14 mouse cellular contexts compared by ENCODE assay signal in the genomic region with DNA sequence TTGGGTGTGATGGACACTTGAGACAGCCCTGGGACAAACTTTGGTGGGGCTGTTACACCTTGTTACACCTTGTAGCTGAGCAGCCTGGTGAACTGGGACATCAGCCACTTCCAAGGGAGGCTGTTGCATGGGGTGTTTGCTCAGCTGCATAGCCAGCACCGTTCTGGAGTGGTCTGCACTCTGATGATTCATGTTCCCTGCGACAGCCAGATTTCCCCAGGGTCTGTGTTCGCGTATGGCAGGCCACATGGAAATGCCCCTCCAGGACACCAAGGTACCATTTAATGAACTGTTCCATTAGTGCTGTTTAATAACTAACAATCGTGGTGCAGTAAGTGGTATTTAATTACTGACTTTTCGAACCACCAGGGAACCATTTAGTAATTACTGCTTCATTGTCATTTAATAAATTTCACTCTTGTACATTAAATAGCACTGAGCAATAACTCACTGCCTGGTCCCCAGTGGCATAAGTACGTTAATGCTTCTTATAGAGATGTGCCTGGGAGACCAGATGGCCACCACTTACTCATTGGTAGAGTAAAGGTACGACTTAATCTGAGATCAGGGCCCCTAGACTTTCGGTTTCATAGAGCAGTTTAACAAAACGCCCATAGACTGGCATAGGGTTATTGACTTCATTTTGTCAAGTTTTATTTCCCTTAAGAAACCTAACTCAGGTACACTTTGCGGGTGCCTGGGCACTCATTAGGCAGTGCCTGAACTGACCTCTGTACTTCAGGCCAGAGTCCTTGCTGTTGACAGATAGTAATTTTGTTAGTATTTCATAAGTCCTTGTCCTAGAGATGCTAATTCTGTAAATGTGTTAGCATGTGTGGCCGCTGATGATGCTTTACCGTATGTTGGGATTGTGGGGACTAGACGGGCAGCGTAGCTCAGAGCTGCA. TPM values are rescaled to one million over a fixed set of nuclear protein-coding genes. Genes with fewer than 3 reads are reported as not detected.
DNase-seq lines count a peak whose midpoint lies in the region; ATAC-seq and TF ChIP-seq lines count a peak whose summit lies in the region.
"Had no signal": no experiment of that assay in that cellular context is flagged by ENCODE, and none has a peak within 500 bp of the region (broad histone marks: within the 10 kb centered on the region; RNA-seq: fewer than 3 reads in every experiment).

No protein-coding gene starts in this region.

- no peak overlapping the region for H3K9ac ChIP-seq in lung, embryonic 14.5 days
- no peak overlapping the region for H3K9ac ChIP-seq in hindbrain, embryonic 13.5 days
- no peak overlapping the region for H3K9ac ChIP-seq in midbrain, embryonic 16.5 days (ENCODE audit: low read depth, low read length)
- H3K9ac ChIP-seq: liver, embryonic 13.5 days had no signal

- no peak overlapping the region for H3K4me3 ChIP-seq in lung, embryonic 14.5 days (ENCODE audit: low read depth, low read length)
- H3K4me3 ChIP-seq in hindbrain, embryonic 13.5 days = no peak overlapping the region
- H3K4me3 ChIP-seq in midbrain, embryonic 16.5 days (ENCODE audit: low read depth, low read length) = no peak overlapping the region
- H3K4me3 ChIP-seq in heart, embryonic 10.5 days = no peak overlapping the region
- H3K4me3 ChIP-seq: liver, embryonic 13.5 days had no signal

- WGBS in lung, embryonic 14.5 days = 72% methylated on average over 15 of the region's 15 CpGs
- WGBS in hindbrain, embryonic 13.5 days = 61% methylated on average over 15 of the region's 15 CpGs
- WGBS in midbrain, embryonic 16.5 days = 78% methylated on average over 15 of the region's 15 CpGs
- 87% methylated on average over 15 of the region's 15 CpGs for WGBS in heart, embryonic 10.5 days

- peaks cover 24% of the 10 kb centered on the region; the same call in 1 of the 2 replicates for H3K36me3 ChIP-seq in lung, embryonic 14.5 days (ENCODE audit: insufficient read depth)
- H3K36me3 ChIP-seq in hindbrain, embryonic 13.5 days = no peaks in the 10 kb centered on the region
- no peaks in the 10 kb centered on the region for H3K36me3 ChIP-seq in midbrain, embryonic 16.5 days (ENCODE audit: control insufficient read depth, insufficient read depth, low read length)
- H3K36me3 ChIP-seq in heart, embryonic 10.5 days = peaks cover 24% of the 10 kb centered on the region
- H3K36me3 ChIP-seq: liver, embryonic 13.5 days had no signal

- peak; percentile 54 for DNase-seq in embryo, embryonic 11 days
- DNase-seq in embryo, embryonic 10 days (ENCODE audit: low spot score) = no peak
- DNase-seq in lung, embryonic 14.5 days = no peak
- no peak for DNase-seq in lung, postnatal 4 days
- no peak for DNase-seq in cerebellum, adult 11-12 months
- no peak for DNase-seq in heart, embryonic 10.5 days (ENCODE audit: low spot score)
- DNase-seq: adrenal gland, adult 2 months; cerebellum, postnatal 10 days; heart, adult 11 months; layer of hippocampus, adult 9-11 months; liver, embryonic 13.5 days had no signal

- no peaks in the 10 kb centered on the region for H3K27me3 ChIP-seq in lung, embryonic 14.5 days (ENCODE audit: insufficient read depth, low read length)
- peaks cover 21% of the 10 kb centered on the region for H3K27me3 ChIP-seq in hindbrain, embryonic 13.5 days
- no peaks in the 10 kb centered on the region for H3K27me3 ChIP-seq in midbrain, embryonic 16.5 days (ENCODE audit: control insufficient read depth, insufficient read depth, low read depth, low read length)
- no peaks in the 10 kb centered on the region for H3K27me3 ChIP-seq in heart, embryonic 10.5 days (ENCODE audit: insufficient read depth, poor library complexity, severe bottlenecking)
- H3K27me3 ChIP-seq: liver, embryonic 13.5 days had no signal

- no peaks in the 10 kb centered on the region for H3K9me3 ChIP-seq in lung, embryonic 14.5 days (ENCODE audit: low read depth, low read length)
- H3K9me3 ChIP-seq in hindbrain, embryonic 13.5 days = no peaks in the 10 kb centered on the region
- no peaks in the 10 kb centered on the region for H3K9me3 ChIP-seq in midbrain, embryonic 16.5 days (replicated peaks; ENCODE audit: control insufficient read depth, low read length, poor library complexity, severe bottlenecking)
- H3K9me3 ChIP-seq in heart, embryonic 10.5 days = no peaks in the 10 kb centered on the region
- H3K9me3 ChIP-seq: liver, embryonic 13.5 days had no signal

- no peak overlapping the region for H3K4me2 ChIP-seq in lung, embryonic 14.5 days
- H3K4me2 ChIP-seq in hindbrain, embryonic 13.5 days = no peak overlapping the region
- no peak overlapping the region for H3K4me2 ChIP-seq in midbrain, embryonic 16.5 days (ENCODE audit: low read length)
- H3K4me2 ChIP-seq: liver, embryonic 13.5 days had no signal

- peaks cover 16% of the 10 kb centered on the region for H3K4me1 ChIP-seq in lung, embryonic 14.5 days (ENCODE audit: insufficient read depth)
- H3K4me1 ChIP-seq in hindbrain, embryonic 13.5 days (replicated peaks) = peaks cover 15% of the 10 kb centered on the region
- no peaks in the 10 kb centered on the region for H3K4me1 ChIP-seq in midbrain, embryonic 16.5 days (ENCODE audit: control insufficient read depth, insufficient read depth, low read length)
- peaks cover 8% of the 10 kb centered on the region for H3K4me1 ChIP-seq in heart, embryonic 10.5 days

- H3K27ac ChIP-seq in lung, embryonic 14.5 days (ENCODE audit: low read depth) = no peak overlapping the region
- H3K27ac ChIP-seq in hindbrain, embryonic 13.5 days = no peak overlapping the region
- no peak overlapping the region for H3K27ac ChIP-seq in midbrain, embryonic 16.5 days (ENCODE audit: low read length)
- no peak overlapping the region for H3K27ac ChIP-seq in heart, embryonic 10.5 days
- H3K27ac ChIP-seq: liver, embryonic 13.5 days had no signal

- ATAC-seq in lung, embryonic 14.5 days (ENCODE audit: insufficient read depth) = peak; percentile 64; the same call in 1 of the 2 replicates
- ATAC-seq in hindbrain, embryonic 13.5 days (ENCODE audit: low FRiP score) = peak; percentile 86
- peak; percentile 25; the same call in 1 of the 2 replicates for ATAC-seq in midbrain, embryonic 16.5 days
- ATAC-seq: forebrain, embryonic 14.5 days had no signal

- no peak for TF ChIP-seq CTCF in lung, embryonic 14.5 days (IDR thresholded peaks at IDR 0.05; ENCODE audit: low read depth)

RNA-seq across cellular contexts. Expression of a gene that starts 26.9 kb away (rescaled TPM):
- 61.2 and 64.5 TPM in 2 replicates for polyA plus RNA-seq in lung, embryonic 14.5 days (2014; fragmentation: Nextera tagmentation; extraction: Ambion mirVana)
- 17.6 and 18.4 TPM in 2 replicates for polyA plus RNA-seq in hindbrain, embryonic 13.5 days (2015; fragmentation: Nextera tagmentation; extraction: Ambion mirVana)
- polyA plus RNA-seq in midbrain, embryonic 16.5 days (2015; fragmentation: Nextera tagmentation; extraction: Ambion mirVana) = 15.9 and 16.3 TPM in 2 replicates
- polyA plus RNA-seq in heart, embryonic 10.5 days (2016; fragmentation: Nextera tagmentation; extraction: Ambion mirVana) = 19.3 and 33.6 TPM in 2 replicates

Comparison
In these comparisons a context has a peak if more than half of its experiments do, and no peak if none do; other contexts are left out.
1. ATAC-seq: peak in every context shown above with its lines; median percentile 86 in hindbrain, embryonic 13.5 days; 64 in lung, embryonic 14.5 days; 25 in midbrain, embryonic 16.5 days.